Mouse (Mus musculus) adrenal gland, postnatal 10 days (tissue): ENCODE results near the gene Cacnb4. TPM values are rescaled to one million over a fixed set of nuclear protein-coding genes. Genes with fewer than 3 reads are reported as not detected.
A peak's percentile ranks its signal among the peaks of the same experiment; 100 is the strongest.

ENCODE experiments used
- DNase-seq: peaks from one replicate; pipeline ENCODE4 v3.0.0; 2021; ENCODE audit warnings: mixed read lengths
- total RNA-seq, 2 experiments: library from RNA; stranded (reverse); gene quantifications; 2 replicates each; pipeline ENCODE4 v1.2.3; 2021

Gene Cacnb4
- total RNA-seq, 2 experiments from 2014 or later: 0.36 to 1.4 TPM

- no peak for DNase-seq
These were observed 206.5 kb downstream of the Cacnb4 start for GRCm38 (mm10) chr2:52470044-52470560.

GRCm38 (mm10) chr2:52467629-52468028 lies 209.0 kb downstream of the Cacnb4 start:
- no peak for DNase-seq

- DNase-seq: no peak
These were observed 215.2 kb downstream of the Cacnb4 start for GRCm38 (mm10) chr2:52461206-52461967.

GRCm38 (mm10) chr2:52455606-52456479 lies 220.8 kb downstream of the Cacnb4 start:
- DNase-seq: no peak

GRCm38 (mm10) chr2:52449818-52450217 lies 226.8 kb downstream of the Cacnb4 start:
- no peak for DNase-seq

- no peak for DNase-seq
These were observed 227.7 kb downstream of the Cacnb4 start for GRCm38 (mm10) chr2:52448916-52449315.

- DNase-seq: no peak
These were observed 230.0 kb downstream of the Cacnb4 start for GRCm38 (mm10) chr2:52446648-52447047.

- no peak for DNase-seq
These were observed 234.5 kb downstream of the Cacnb4 start for GRCm38 (mm10) chr2:52442125-52442524.

GRCm38 (mm10) chr2:52440420-52441015 lies 236.1 kb downstream of the Cacnb4 start:
- DNase-seq: no peak

- DNase-seq: no peak
These were observed 238.2 kb downstream of the Cacnb4 start for GRCm38 (mm10) chr2:52438437-52438836.

- DNase-seq: peak; percentile 87
These were observed 238.6 kb downstream of the Cacnb4 start for GRCm38 (mm10) chr2:52438013-52438412.

- DNase-seq: no peak
These were observed 240.6 kb downstream of the Cacnb4 start for GRCm38 (mm10) chr2:52435919-52436632.

- DNase-seq: no peak
These were observed 243.3 kb downstream of the Cacnb4 start for GRCm38 (mm10) chr2:52433365-52433764.

- DNase-seq: no peak
These were observed 249.2 kb downstream of the Cacnb4 start for GRCm38 (mm10) chr2:52427383-52427782.

- no peak for DNase-seq
These were observed 250.6 kb downstream of the Cacnb4 start for GRCm38 (mm10) chr2:52426041-52426440.

- DNase-seq: no peak
These were observed 251.2 kb downstream of the Cacnb4 start for GRCm38 (mm10) chr2:52425523-52425795.

- DNase-seq: peak; percentile 100
These were observed 251.7 kb downstream of the Cacnb4 start, which contains the start of gene Arl5a for GRCm38 (mm10) chr2:52424747-52425522. TSS of gene Arl5a (minus strand) at chr2:52424901.

GRCm38 (mm10) chr2:52424248-52424728 lies 252.3 kb downstream of the Cacnb4 start:
- DNase-seq: peak; percentile 68

- DNase-seq: no peak
These were observed 252.9 kb downstream of the Cacnb4 start for GRCm38 (mm10) chr2:52423611-52424247.

GRCm38 (mm10) chr2:52422871-52423610 lies 253.6 kb downstream of the Cacnb4 start:
- no peak for DNase-seq
